Mouse (Mus musculus) cerebellum, adult 2 months (tissue): ENCODE measurements at regions not wholly inside any gene's neighbourhood (a gene's known extent, or its start where the extent isn't known, plus 50 kb on each side); places are given as distances from the start of the nearest gene placed in this dataset.

ENCODE experiments used
- CTCF ChIP-seq: fragments of 200-500 bp; IDR thresholded peaks from 2 replicates; pipeline ENCODE4 v1.5.1; 2011; ENCODE audit warnings: low read depth, mild to moderate bottlenecking, control low read depth, low read length, moderate library complexity, borderline replicate concordance; ENCODE audit not compliant: insufficient read depth
- POLR2A ChIP-seq: fragments of 200-500 bp; IDR thresholded peaks from 2 replicates; pipeline ENCODE4 v1.6.1; 2011; ENCODE audit warnings: low read length, control low read depth, borderline replicate concordance; ENCODE audit not compliant: insufficient read depth

GRCm38 (mm10) chr8:6204051-6204745, 1099.0 kb upstream of the Slc10a2 start:
- TF ChIP-seq CTCF (no peak), POLR2A (no peak)
